Mouse (Mus musculus) embryo, embryonic 9.5 days (tissue): ENCODE measurements around the gene Slc25a11.
A peak's percentile ranks its signal among the peaks of the same experiment; 100 is the strongest.

Experiments
- DNase-seq: peaks from one replicate; pipeline ENCODE4 v3.0.0-alpha.2; 2017; ENCODE audit errors: extremely low spot score

The Slc25a11 gene

DNA sequence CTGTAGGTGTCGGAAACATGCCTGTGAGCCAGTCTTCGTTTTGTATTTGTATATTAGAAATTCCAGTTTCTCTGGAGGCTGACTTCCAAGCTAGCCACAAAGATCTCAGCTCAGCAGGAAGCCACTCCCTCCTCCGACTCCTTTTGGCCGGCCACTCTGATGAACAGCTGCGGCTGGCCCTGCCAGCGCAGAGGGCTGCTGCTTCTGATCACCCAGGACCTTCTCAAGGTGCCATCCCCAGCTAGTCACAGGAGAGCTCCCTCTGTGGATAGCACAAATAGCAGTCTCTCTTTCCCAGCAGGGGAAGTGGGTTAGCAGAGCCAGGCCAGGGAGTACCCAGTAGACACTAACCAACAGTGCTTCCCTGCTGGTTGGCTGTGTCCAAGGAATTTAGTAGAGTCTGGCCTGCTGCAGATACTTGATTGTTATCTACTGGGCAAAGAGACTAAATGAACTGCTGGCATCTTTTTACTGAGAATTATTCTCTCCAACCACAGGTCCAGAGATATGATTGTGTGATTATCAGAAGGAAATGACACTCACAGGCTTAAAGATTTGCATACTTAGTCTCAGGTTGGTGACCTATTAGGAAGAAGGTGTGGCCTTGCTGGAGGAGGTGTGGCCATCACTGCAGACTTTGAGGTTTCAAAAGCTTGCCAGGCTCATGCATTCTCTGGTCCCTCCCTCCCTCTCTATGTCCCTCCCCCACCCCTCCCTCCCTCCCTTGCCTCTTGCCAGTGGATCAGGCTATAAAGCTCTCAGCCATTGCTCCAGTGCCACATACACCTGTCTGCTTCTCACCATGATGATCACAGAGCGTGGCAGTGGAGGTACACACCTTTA lies 25.1 kb downstream of the Slc25a11 start:
- DNase-seq = no peak

DNA sequence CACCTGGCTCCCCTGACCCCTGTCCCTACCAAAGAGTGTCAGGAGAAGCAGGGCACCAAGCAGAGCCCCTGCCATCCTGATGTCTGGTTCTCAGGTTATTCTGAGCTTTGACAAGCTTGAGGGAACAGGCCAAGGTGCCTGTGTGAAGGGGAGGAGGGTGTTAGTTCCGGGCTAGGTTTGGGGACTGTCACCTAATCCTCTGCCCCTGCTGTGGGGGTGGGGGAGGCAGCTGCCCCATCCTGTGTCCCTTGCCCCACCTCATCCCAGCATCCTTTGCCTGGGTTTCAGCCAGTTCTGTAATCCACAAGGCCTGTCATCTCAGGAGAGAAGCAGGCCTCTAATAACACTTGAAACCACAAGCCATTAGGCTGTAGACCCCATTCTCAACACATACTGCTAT lies 28.2 kb downstream of the Slc25a11 start, which contains the start of gene Chrne:
Gene Chrne (minus strand): TSS at position 116 of the 400 bp plus-strand sequence.
- no peak for DNase-seq

DNA sequence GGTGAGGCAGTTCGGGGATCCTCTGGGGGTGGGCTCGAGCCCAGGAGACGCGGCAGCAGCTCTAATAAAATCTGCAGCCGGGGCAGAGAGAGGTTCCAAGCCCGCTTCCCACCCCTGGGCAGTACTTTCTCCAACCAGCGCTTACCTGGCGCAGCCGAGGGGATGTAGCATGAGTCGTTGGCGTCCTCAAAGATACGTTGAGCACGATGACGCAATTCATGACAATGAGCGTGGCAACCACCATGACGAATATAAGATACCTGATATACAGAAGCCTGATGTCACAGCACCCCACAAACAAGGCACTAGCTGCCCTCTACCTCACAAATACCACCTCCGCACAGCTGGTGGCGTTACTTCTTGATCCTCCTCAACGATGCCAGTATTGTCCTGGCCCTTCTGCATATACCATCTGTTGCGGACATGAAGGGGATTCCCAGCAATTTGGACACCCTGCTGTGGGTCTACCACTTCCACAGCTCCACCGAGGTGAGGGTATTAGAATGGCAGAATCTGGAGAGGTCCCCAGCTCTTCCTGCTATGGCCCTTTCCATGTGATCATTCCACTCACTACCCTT lies 31.7 kb downstream of the Slc25a11 start, which contains the start of gene 4930544D05Rik:
Gene 4930544D05Rik (plus strand): TSS at position 333 of the 578 bp plus-strand sequence.
- no peak for DNase-seq

DNA sequence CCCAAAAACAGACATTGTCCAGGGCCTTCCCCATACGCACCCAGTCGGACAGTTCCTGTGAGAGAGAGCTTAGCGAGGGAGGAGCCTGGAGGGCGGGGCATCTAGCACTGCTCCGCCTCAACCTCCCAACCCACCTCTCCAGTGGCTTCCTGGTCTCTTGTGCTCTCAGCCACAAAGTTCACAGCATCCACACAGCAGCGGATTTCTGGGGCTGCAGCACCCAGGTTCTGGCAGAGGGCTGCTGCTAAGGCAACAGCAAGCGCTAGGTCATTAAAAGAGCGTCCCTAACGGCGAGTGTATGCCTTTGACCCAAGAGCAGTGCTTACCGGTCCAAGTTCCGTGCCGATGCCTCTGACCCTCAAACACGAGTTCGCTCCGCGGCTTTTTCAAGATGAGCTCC lies 32.2 kb downstream of the Slc25a11 start:
- peak; percentile 67 for DNase-seq

DNA sequence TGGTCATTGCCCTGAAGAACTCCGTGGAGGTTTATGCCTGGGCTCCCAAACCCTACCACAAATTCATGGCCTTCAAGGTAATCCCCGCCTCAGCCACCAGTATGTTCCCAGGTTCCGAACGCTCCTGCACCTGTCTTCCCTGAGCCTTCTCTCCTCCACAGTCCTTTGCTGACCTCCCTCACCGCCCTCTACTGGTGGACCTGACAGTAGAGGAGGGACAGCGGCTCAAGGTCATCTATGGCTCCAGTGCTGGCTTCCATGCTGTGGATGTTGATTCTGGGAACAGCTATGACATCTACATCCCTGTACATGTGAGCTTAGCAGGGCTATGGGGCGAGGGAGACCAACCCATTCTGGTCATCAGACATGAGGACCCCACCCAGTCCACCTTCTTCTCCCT lies 34.8 kb downstream of the Slc25a11 start:
- DNase-seq = no peak

DNA sequence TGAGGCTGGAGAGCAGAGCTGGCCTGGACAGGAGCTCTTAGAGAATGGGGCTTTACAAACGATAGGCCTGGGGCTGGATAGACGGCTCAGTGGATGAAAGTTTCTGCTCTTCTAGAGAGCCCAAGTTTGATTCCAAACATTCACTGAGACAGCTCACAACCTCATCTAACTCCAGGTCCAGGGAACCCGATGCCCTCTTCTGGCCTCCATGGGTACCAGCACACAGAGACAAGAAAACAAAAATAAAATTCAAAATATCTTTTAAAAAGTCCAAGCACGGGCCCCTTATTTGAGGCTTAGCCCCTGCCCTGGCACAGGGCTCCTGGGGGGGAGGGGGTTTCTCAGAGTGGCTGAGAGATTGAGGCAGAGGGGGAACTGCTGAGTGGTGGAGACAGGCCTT lies 36.5 kb downstream of the Slc25a11 start:
- no peak for DNase-seq

DNA sequence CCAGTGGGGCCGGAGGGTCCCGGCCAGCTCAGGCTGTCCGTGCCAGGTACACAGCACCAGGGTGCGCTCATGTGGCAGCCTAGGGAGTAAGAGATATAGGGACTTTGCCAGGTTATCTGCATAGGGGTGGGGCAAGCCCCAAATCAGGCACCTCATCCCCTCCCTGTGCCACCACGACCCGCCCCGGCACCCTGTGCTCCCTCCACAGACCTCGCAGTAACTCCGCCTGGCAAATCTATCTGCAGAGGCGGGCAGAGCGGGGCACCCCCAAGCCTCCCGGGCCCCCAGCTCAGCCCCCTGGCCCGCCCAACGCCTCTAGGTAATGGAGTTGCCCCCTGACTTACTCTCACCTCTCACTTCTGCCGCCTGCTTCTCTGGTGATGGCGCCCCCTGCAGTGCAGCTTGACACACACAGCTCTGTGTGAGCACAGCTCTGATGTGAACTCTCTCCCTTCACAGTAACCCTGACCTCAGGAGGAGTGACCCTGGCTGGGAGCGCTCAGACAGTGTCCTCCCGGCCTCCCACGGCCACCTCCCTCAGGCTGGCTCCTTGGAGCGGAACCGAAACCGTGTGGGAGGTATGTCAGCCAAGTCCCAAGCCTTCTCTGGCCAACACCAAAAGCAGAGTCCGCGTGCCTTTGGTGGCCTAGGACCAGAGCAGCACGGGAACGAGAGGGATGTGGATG lies 38.8 kb downstream of the Slc25a11 start:
- DNase-seq = no peak

DNA sequence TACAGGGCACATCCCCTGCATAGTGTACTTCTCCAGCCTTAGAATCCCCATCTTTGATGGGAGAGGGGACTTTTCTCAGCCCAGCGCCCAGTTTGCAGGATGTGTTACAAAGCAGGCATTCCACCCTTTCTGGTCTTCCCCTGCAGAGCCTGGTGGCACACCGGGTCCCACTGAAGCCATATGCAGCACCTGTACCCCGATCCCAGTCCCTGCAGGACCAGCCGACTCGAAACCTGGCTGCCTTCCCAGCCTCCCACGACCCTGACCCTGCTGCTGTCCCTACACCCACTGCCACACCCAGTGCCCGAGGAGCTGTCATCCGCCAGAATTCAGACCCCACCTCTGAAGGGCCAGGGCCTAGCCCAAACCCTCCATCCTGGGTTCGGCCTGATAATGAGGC lies 39.7 kb downstream of the Slc25a11 start:
- no peak for DNase-seq

DNA sequence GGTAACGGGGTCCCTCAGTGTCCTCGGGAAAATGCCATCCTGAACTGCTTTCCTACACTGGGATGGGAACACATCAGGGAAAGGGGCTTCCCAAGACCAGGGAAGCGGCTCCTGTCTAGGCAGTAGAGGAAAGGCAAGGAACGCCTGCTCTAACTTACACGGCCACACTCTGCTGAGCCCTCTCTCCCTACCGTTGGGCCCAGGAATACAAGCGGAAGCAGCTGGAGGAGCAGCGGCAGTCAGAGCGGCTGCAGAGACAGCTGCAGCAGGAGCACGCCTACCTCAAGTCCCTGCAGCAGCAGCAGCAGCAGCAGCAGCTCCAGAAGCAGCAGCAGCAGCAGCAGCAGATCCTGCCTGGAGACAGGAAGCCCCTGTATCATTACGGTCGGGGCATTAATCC lies 40.6 kb downstream of the Slc25a11 start:
- no peak for DNase-seq

DNA sequence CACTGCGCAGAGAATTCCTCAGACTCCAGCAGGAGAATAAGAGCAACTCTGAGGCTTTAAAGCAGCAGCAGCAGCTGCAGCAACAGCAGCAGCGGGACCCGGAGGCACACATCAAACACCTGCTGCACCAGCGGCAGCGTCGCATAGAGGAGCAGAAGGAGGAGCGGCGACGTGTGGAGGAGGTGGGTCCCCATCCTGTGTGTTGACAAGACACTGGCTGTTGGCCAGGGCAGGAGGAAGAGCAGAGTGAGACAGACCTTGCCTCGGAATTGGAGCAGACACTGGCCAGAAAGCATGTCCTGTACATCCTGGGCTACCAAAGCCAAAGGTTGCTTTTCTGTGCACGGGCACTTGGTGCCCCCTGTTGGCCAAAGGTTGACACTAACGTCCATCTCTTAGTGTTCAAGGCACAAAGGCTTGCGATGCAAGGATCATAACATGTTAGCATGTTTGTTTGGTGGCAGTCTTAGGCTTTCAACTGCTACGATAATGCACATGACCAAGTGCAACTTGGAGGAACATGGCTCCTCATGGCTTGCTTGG lies 42.2 kb downstream of the Slc25a11 start:
- DNase-seq = peak; percentile 66

DNA sequence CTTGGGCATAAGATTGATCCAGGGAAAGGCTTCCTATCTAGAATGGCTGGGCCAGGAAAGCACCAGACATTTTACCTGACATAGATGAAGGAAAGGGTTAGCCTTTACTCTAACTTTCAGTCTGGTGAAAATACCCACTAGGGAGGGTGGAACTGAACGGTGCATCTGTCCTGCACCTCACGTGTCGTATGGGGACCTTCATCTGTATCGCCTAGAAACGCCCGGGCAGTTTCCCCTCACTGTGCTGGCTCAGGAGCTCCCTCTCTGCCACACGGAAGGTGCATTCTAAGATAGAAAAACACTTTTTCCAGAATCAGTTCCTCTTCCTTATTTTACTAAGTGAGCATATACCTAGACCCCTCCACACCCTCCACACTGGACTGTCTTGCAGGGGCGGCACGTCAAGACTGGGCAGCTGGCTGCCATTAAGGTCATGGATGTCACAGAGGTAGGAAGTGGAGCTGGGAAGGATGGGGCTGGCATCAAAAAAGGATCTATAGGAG lies 48.8 kb downstream of the Slc25a11 start:
- DNase-seq = no peak

DNA sequence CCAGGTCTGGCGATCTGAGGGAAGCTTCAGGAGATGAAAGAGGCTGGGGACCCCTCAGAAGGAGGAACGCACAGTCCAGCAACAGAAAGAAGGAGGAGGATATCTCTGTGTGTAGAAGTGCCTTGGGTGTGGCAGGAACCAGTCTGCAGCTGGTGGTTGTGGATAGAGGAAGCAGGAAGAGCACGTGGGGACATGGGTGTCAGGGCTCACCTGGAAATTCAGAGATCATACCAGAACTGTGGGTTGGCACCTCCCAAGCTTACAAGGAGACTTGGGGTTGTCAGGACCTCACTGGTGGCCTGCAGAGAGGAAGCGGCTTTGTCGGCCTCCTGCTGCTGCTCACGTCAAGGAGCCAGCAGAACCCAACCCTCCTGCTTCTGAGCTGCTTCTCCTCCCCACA lies 50.0 kb downstream of the Slc25a11 start:
- DNase-seq = no peak

DNA sequence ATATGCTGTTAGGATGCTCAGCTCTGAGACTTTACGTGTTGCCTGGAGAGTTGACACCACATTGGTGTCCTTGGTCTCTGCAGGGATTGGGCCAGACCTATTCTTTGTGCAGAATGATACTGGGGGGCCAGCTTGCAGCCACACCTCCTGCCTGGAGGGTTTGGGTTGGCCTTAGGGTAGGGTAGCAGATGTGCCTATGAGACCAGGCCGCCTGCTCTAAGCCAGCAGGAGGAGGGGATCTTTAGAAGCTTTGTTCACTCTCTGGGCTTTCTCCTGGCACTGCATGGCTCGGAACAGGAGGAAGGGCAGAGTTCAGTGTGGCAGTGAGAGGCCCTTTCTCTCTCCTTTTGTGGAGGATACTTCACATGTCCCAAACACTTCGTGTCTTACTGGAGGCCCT lies 51.2 kb downstream of the Slc25a11 start:
- no peak for DNase-seq

DNA sequence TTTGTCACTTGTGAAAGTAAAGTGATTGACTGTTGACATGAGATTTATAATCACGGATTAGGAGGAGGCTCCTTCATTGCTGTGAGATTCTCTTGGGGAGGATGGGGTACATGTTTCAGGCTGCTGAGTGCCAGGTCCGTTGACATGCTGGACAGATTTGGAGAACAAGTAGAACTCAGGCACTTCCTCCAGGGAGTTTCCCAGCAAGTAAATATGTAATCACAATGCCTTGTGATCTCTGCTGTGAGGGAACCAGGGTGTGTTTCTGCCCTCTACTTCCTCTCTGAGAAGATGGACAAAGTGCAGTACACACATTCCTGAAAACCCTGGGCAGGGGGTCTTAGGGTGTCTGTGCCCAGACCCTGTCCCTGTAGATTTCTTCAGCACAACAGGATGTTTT lies 51.6 kb downstream of the Slc25a11 start:
- DNase-seq = no peak

DNA sequence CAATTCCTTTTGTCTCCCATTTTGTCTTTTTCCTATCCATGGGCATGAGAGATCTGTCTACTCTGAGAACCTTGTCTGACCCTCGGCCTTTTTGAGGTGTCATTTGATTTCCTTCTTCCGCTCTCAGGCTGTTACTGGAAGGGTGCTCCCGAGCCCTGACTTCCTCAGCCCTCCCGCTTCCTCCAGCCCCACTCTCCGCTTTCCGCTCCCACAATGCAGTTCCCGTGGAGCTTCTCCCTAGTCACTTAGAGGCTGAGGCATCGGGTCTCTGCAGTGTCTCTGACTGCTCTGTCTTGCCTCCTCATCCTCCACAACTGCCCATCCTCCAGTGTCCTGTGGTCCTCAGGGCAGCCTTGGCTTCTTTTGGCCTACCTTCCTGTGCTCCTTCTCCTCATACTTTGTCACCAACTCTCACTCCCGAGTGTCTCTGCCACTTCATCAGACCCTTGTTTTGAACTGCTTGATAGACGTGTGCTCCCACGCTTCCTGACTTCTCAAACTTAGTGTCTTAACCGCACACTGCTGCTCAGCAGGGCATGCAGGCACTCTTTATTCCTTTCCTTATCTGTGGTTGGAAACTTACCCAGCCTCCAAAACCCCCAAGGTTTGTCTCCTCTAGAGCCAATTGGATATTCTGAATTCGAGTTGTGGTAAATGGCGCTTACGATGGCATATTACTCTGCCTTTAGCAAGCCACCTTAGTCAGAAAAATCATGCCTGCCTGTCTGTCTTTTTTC lies 52.9 kb downstream of the Slc25a11 start:
- no peak for DNase-seq
